Mouse (Mus musculus) heart, postnatal 0 days (tissue): ENCODE results near the gene Gxylt2.

Source experiments
- CTCF ChIP-seq: IDR thresholded peaks from 2 replicates; pipeline ENCODE4 v1.5.1; 2016; ENCODE audit warnings: antibody characterized with exemption, control low read depth, low read depth
- EP300 ChIP-seq: IDR thresholded peaks from 2 replicates; pipeline ENCODE4 v1.6.1; 2016; ENCODE audit warnings: antibody characterized with exemption, low read depth

GRCm38 (mm10) chr6:100733218-100733617, 28.7 kb downstream of the Gxylt2 start:
- TF ChIP-seq EP300 (no peak), CTCF (no peak)
